Mouse (Mus musculus): ENCODE measurements around the gene Stk32b. TPM values are rescaled to one million over a fixed set of nuclear protein-coding genes. Genes with fewer than 3 reads are reported as not detected.

The Stk32b gene
- total RNA-seq (2014; rRNA removed): 17.5 and 18.9 TPM in 2 replicates
- 22.8 and 23.3 TPM in 2 replicates for polyA plus RNA-seq (2015; fragmentation: Nextera tagmentation; extraction: Ambion mirVana)

- Histone ChIP-seq H3K4me3 (ENCODE audit: low read depth, low read length) (peak within 1 kb of the TSS; percentile 61), H3K27ac (ENCODE audit: low read depth, low read length) (peak within 1 kb of the TSS; percentile 82), H3K27me3 (ENCODE audit: insufficient read depth, low read length) (no peaks in the 10 kb centered on the region), H3K4me2 (ENCODE audit: low read depth) (peak within 1 kb of the TSS; percentile 73), H3K9ac (peak within 1 kb of the TSS; percentile 63), H3K4me1 (ENCODE audit: insufficient read depth) (0 out of 2 replicates have a peak, but pooled peaks cover 5% of the 10 kb centered on the region), H3K36me3 (ENCODE audit: insufficient read depth) (no peaks in the 10 kb centered on the region), H3K9me3 (ENCODE audit: low read length) (no peaks in the 10 kb centered on the region)
- no peak for TF ChIP-seq CTCF (IDR thresholded peaks at IDR 0.05; ENCODE audit: low read depth)
- under 1% methylated on average over 40 of the region's 40 CpGs for WGBS
- ATAC-seq: peak; percentile 86
- peak; percentile 86 for DNase-seq
Observed at GRCm38 (mm10) chr5:37716505-37717372, at the start of gene Stk32b. TSS of gene Stk32b (minus strand) at chr5:37717171.

GRCm38 (mm10) chr5:37765851-37766250 is 48.9 kb upstream of the Stk32b start:
- Histone ChIP-seq H3K4me3 (ENCODE audit: low read depth, low read length) (no peak overlapping the region), H3K9me3 (ENCODE audit: low read length) (no peaks in the 10 kb centered on the region), H3K27me3 (ENCODE audit: insufficient read depth, low read length) (peaks cover 12% of the 10 kb centered on the region; the same call in 1 of the 2 replicates), H3K36me3 (ENCODE audit: insufficient read depth) (no peaks in the 10 kb centered on the region), H3K4me1 (ENCODE audit: insufficient read depth) (no peaks in the 10 kb centered on the region), H3K27ac (ENCODE audit: low read depth, low read length) (no peak overlapping the region), H3K9ac (no peak overlapping the region), H3K4me2 (ENCODE audit: low read depth) (no peak overlapping the region)
- whole genome bisulfite sequencing: 14% methylated on average over 8 of the region's 8 CpGs
- no peak for TF ChIP-seq CTCF (IDR thresholded peaks at IDR 0.05; ENCODE audit: low read depth)
- ATAC-seq: no peak
- no peak for DNase-seq

GRCm38 (mm10) chr5:37762046-37762445 is 45.1 kb upstream of the Stk32b start:
- TF ChIP-seq CTCF (IDR thresholded peaks at IDR 0.05; ENCODE audit: low read depth): no peak
- no peaks in the 10 kb centered on the region for H3K36me3 ChIP-seq (ENCODE audit: insufficient read depth)
- H3K9me3 ChIP-seq (ENCODE audit: low read length): no peaks in the 10 kb centered on the region
- DNase-seq (no peak), ATAC-seq (no peak)
- no peak overlapping the region for H3K4me2 ChIP-seq (ENCODE audit: low read depth)
- H3K27ac ChIP-seq (ENCODE audit: low read depth, low read length): no peak overlapping the region
- no peak overlapping the region for H3K9ac ChIP-seq
- no peak overlapping the region for H3K4me3 ChIP-seq (ENCODE audit: low read depth, low read length)
- peaks cover 12% of the 10 kb centered on the region; the same call in 1 of the 2 replicates for H3K27me3 ChIP-seq (ENCODE audit: insufficient read depth, low read length)
- 82% methylated on average over 3 of the region's 3 CpGs for WGBS
- H3K4me1 ChIP-seq (ENCODE audit: insufficient read depth): no peaks in the 10 kb centered on the region

- no peaks in the 10 kb centered on the region for H3K4me1 ChIP-seq (ENCODE audit: insufficient read depth)
- no peaks in the 10 kb centered on the region for H3K36me3 ChIP-seq (ENCODE audit: insufficient read depth)
- no peak overlapping the region for H3K27ac ChIP-seq (ENCODE audit: low read depth, low read length)
- 77% methylated on average over 7 of the region's 7 CpGs for WGBS
- no peak overlapping the region for H3K4me3 ChIP-seq (ENCODE audit: low read depth, low read length)
- DNase-seq: no peak
- ATAC-seq: no peak
- no peak overlapping the region for H3K4me2 ChIP-seq (ENCODE audit: low read depth)
- H3K27me3 ChIP-seq (ENCODE audit: insufficient read depth, low read length): peaks cover 4% of the 10 kb centered on the region; the same call in 1 of the 2 replicates
- no peak overlapping the region for H3K9ac ChIP-seq
- H3K9me3 ChIP-seq (ENCODE audit: low read length): no peaks in the 10 kb centered on the region
- TF ChIP-seq CTCF (IDR thresholded peaks at IDR 0.05; ENCODE audit: low read depth): no peak
Observed at GRCm38 (mm10) chr5:37753366-37753765, 36.4 kb upstream of the Stk32b start.

- Histone ChIP-seq H3K4me3 (ENCODE audit: low read depth, low read length) (no peak overlapping the region), H3K9me3 (ENCODE audit: low read length) (no peaks in the 10 kb centered on the region), H3K4me1 (ENCODE audit: insufficient read depth) (no peaks in the 10 kb centered on the region), H3K4me2 (ENCODE audit: low read depth) (no peak overlapping the region), H3K9ac (no peak overlapping the region), H3K27me3 (ENCODE audit: insufficient read depth, low read length) (peaks cover 4% of the 10 kb centered on the region; the same call in 1 of the 2 replicates), H3K27ac (ENCODE audit: low read depth, low read length) (no peak overlapping the region), H3K36me3 (ENCODE audit: insufficient read depth) (no peaks in the 10 kb centered on the region)
- 67% methylated on average over 8 of the region's 8 CpGs for WGBS
- peak; percentile 88 for DNase-seq
- peak; percentile 93 for ATAC-seq
- TF ChIP-seq CTCF (IDR thresholded peaks at IDR 0.05; ENCODE audit: low read depth): peak; percentile 96
Observed at GRCm38 (mm10) chr5:37752027-37752967, 35.3 kb upstream of the Stk32b start.

GRCm38 (mm10) chr5:37743889-37744707 is 27.1 kb upstream of the Stk32b start:
- Histone ChIP-seq H3K27ac (ENCODE audit: low read depth, low read length) (no peak overlapping the region), H3K4me2 (ENCODE audit: low read depth) (no peak overlapping the region), H3K36me3 (ENCODE audit: insufficient read depth) (no peaks in the 10 kb centered on the region), H3K9ac (no peak overlapping the region), H3K4me1 (ENCODE audit: insufficient read depth) (no peaks in the 10 kb centered on the region), H3K4me3 (ENCODE audit: low read depth, low read length) (no peak overlapping the region), H3K27me3 (ENCODE audit: insufficient read depth, low read length) (no peaks in the 10 kb centered on the region), H3K9me3 (ENCODE audit: low read length) (peaks cover 4% of the 10 kb centered on the region; the same call in 1 of the 2 replicates)
- ATAC-seq (no peak), DNase-seq (no peak)
- WGBS: 77% methylated on average over 13 of the region's 13 CpGs
- TF ChIP-seq CTCF (IDR thresholded peaks at IDR 0.05; ENCODE audit: low read depth): no peak
